Mouse (Mus musculus) CH12.LX (cell line): ENCODE data around the gene Cym. TPM values are rescaled to one million over a fixed set of nuclear protein-coding genes. Genes with fewer than 3 reads are reported as not detected.

Source experiments
- DNase-seq: peaks from one replicate; pipeline ENCODE4 v3.0.0-alpha.2; 2013; ENCODE audit errors: extremely low read depth
- H3K27ac ChIP-seq: 2 replicates; pipeline ENCODE4 v1.5.1; 2012; ENCODE audit warnings: low read depth, mild to moderate bottlenecking, control low read depth, moderate library complexity; ENCODE audit not compliant: insufficient read depth
- H3K27me3 ChIP-seq: replicated peaks from 2 replicates; pipeline ENCODE3; 2012; ENCODE audit warnings: inconsistent platforms
- H3K36me3 ChIP-seq, 2 experiments: replicated peaks in 1 of 2; 2 replicates each; pipeline versions ENCODE3 to v1.6.1; 2012; ENCODE audit warnings: inconsistent platforms in 1 of 2, low read length in 1 of 2, mild to moderate bottlenecking in 1 of 2, mixed read lengths in 1 of 2, moderate library complexity in 1 of 2; ENCODE audit not compliant: control insufficient read depth in 1 of 2, insufficient read depth in 1 of 2
- H3K4me1 ChIP-seq, 2 experiments: 2 replicates each; pipeline ENCODE4 v1.6.1; 2012; ENCODE audit warnings: inconsistent platforms in 1 of 2, moderate library complexity in 1 of 2; ENCODE audit not compliant: insufficient read depth in 2 of 2, control insufficient read depth in 1 of 2
- H3K4me2 ChIP-seq: 2 replicates; pipeline ENCODE4 v1.6.1; 2012; ENCODE audit warnings: low read depth, mild to moderate bottlenecking, control low read depth; ENCODE audit not compliant: poor library complexity, insufficient read depth, severe bottlenecking
- H3K4me3 ChIP-seq, 3 experiments: fragments of 150-350 bp in 1 of 3; sonication (generic) in 1 of 3; replicated peaks in 1 of 3; 2 replicates each; pipeline versions ENCODE3 to v1.5.1; 2011 to 2012; ENCODE audit warnings: low read depth in 2 of 3, low read length in 2 of 3, mild to moderate bottlenecking in 2 of 3, moderate library complexity in 2 of 3, control low read depth in 1 of 3, improper control_type of control experiment in 1 of 3, inconsistent platforms in 1 of 3, mixed read lengths in 1 of 3; ENCODE audit not compliant: poor library complexity in 1 of 3
- H3K79me2 ChIP-seq: replicated peaks from 2 replicates; pipeline ENCODE4 v1.6.1; 2012; ENCODE audit warnings: mild to moderate bottlenecking, moderate library complexity; ENCODE audit not compliant: control insufficient read depth, poor library complexity, insufficient read depth, severe bottlenecking; ENCODE audit errors: extremely low read depth
- H3K9ac ChIP-seq: 2 replicates; pipeline ENCODE4 v1.6.1; 2012; ENCODE audit warnings: low read depth, mild to moderate bottlenecking, control low read depth, moderate library complexity; ENCODE audit not compliant: insufficient read depth
- H3K9me3 ChIP-seq: replicated peaks from 2 replicates; pipeline ENCODE3; 2012; ENCODE audit warnings: low read length, inconsistent platforms, mixed read lengths
- BHLHE40 ChIP-seq: IDR thresholded peaks from 2 replicates; pipeline ENCODE4 v1.6.1; 2011; ENCODE audit warnings: mild to moderate bottlenecking, low read depth, low read length, improper control_type of control experiment
- CHD1 ChIP-seq: IDR thresholded peaks from 2 replicates; pipeline ENCODE4 v1.6.1; 2012; ENCODE audit warnings: low read depth, low read length, improper control_type of control experiment, inconsistent platforms
- CHD2 ChIP-seq: IDR thresholded peaks from 2 replicates; pipeline ENCODE4 v1.6.1; 2011; ENCODE audit warnings: low read length, improper control_type of control experiment
- CTCF ChIP-seq, 2 experiments: IDR thresholded peaks in 1 of 2; conservative IDR thresholded peaks in 1 of 2; 2 replicates each; pipeline ENCODE4 v1.5.1; 2011 to 2012; ENCODE audit warnings: low read depth in 2 of 2, low read length in 2 of 2, improper control_type of control experiment in 1 of 2, inconsistent platforms in 1 of 2, mild to moderate bottlenecking in 1 of 2, moderate library complexity in 1 of 2
- E2F4 ChIP-seq: IDR thresholded peaks from 2 replicates; pipeline ENCODE4 v1.6.1; 2011; ENCODE audit warnings: low read depth, low read length, improper control_type of control experiment; ENCODE audit not compliant: insufficient replicate concordance
- ELF1 ChIP-seq: IDR thresholded peaks from 2 replicates; pipeline ENCODE4 v1.6.1; 2014; ENCODE audit warnings: low read depth, mild to moderate bottlenecking, inconsistent platforms, low read length, improper control_type of control experiment
- EP300 ChIP-seq: IDR thresholded peaks from 2 replicates; pipeline ENCODE4 v1.6.1; 2011; ENCODE audit warnings: low read length, improper control_type of control experiment
- GABPA ChIP-seq: IDR thresholded peaks from 2 replicates; pipeline ENCODE4 v1.6.1; 2012; ENCODE audit warnings: low read depth, low read length, improper control_type of control experiment, inconsistent platforms; ENCODE audit not compliant: insufficient replicate concordance
- HCFC1 ChIP-seq: IDR thresholded peaks from 2 replicates; pipeline ENCODE4 v1.6.1; 2012; ENCODE audit warnings: low read depth, mild to moderate bottlenecking, inconsistent platforms, low read length, improper control_type of control experiment
- IRF4 ChIP-seq: IDR thresholded peaks from 2 replicates; pipeline ENCODE4 v1.6.1; 2014; ENCODE audit warnings: low read depth, mild to moderate bottlenecking, inconsistent platforms, low read length, improper control_type of control experiment
- JUN ChIP-seq: IDR thresholded peaks from 2 replicates; pipeline ENCODE4 v1.6.1; 2011; ENCODE audit warnings: low read depth, mild to moderate bottlenecking, low read length, improper control_type of control experiment, moderate library complexity; ENCODE audit not compliant: insufficient read depth
- JUND ChIP-seq: conservative IDR thresholded peaks from 2 replicates; pipeline ENCODE4 v1.6.1; 2011; ENCODE audit warnings: low read depth, low read length, improper control_type of control experiment
- KAT2A ChIP-seq: IDR thresholded peaks from 2 replicates; pipeline ENCODE4 v1.6.1; 2012; ENCODE audit warnings: low read length, improper control_type of control experiment, inconsistent platforms; ENCODE audit not compliant: insufficient replicate concordance
- MAFK ChIP-seq: IDR thresholded peaks from 2 replicates; pipeline ENCODE4 v1.6.1; 2011; ENCODE audit warnings: low read length, improper control_type of control experiment; ENCODE audit not compliant: insufficient replicate concordance
- MAZ ChIP-seq: IDR thresholded peaks from 2 replicates; pipeline ENCODE4 v1.6.1; 2012; ENCODE audit warnings: low read depth, mild to moderate bottlenecking, inconsistent platforms, low read length, improper control_type of control experiment, moderate library complexity
- MEF2A ChIP-seq: IDR thresholded peaks from 2 replicates; pipeline ENCODE4 v1.6.1; 2014; ENCODE audit warnings: low read depth, mild to moderate bottlenecking, inconsistent platforms, low read length, improper control_type of control experiment, borderline replicate concordance
- MXI1 ChIP-seq: IDR thresholded peaks from 2 replicates; pipeline ENCODE4 v1.6.1; 2011; ENCODE audit warnings: mild to moderate bottlenecking, low read depth, low read length, improper control_type of control experiment
- NELFE ChIP-seq: IDR thresholded peaks from 2 replicates; pipeline ENCODE4 v1.6.1; 2011; ENCODE audit warnings: low read depth, low read length, improper control_type of control experiment
- NRF1 ChIP-seq: IDR thresholded peaks from 2 replicates; pipeline ENCODE4 v1.6.1; 2014; ENCODE audit warnings: low read depth, mild to moderate bottlenecking, inconsistent platforms, low read length, improper control_type of control experiment, moderate library complexity
- PAX5 ChIP-seq: IDR thresholded peaks from 2 replicates; pipeline ENCODE4 v1.6.1; 2012; ENCODE audit warnings: low read length, inconsistent platforms, mixed read lengths
- POLR2AphosphoS2 ChIP-seq: IDR thresholded peaks from 2 replicates; pipeline ENCODE4 v1.6.1; 2011; ENCODE audit warnings: low read depth, low read length, improper control_type of control experiment
- RAD21 ChIP-seq: IDR thresholded peaks from 2 replicates; pipeline ENCODE4 v1.6.1; 2011; ENCODE audit warnings: low read depth, mild to moderate bottlenecking, low read length, improper control_type of control experiment, moderate library complexity
- RCOR1 ChIP-seq: conservative IDR thresholded peaks from 2 replicates; pipeline ENCODE4 v1.6.1; 2012; ENCODE audit warnings: low read depth, mild to moderate bottlenecking, inconsistent platforms, low read length, improper control_type of control experiment
- SIN3A ChIP-seq: IDR thresholded peaks from 2 replicates; pipeline ENCODE4 v1.6.1; 2012; ENCODE audit warnings: low read length, improper control_type of control experiment, inconsistent platforms
- SMC3 ChIP-seq: IDR thresholded peaks from 2 replicates; pipeline ENCODE4 v1.6.1; 2011; ENCODE audit warnings: low read depth, low read length, improper control_type of control experiment
- TBP ChIP-seq: conservative IDR thresholded peaks from 2 replicates; pipeline ENCODE4 v1.6.1; 2011; ENCODE audit warnings: low read depth, low read length, improper control_type of control experiment
- UBTF ChIP-seq: IDR thresholded peaks from 2 replicates; pipeline ENCODE4 v1.6.1; 2012; ENCODE audit warnings: low read depth, mild to moderate bottlenecking, inconsistent platforms, low read length, improper control_type of control experiment, moderate library complexity
- USF1 ChIP-seq: IDR thresholded peaks from 2 replicates; pipeline ENCODE4 v1.6.1; 2014; ENCODE audit warnings: low read depth, mild to moderate bottlenecking, inconsistent platforms, low read length, improper control_type of control experiment
- ZKSCAN1 ChIP-seq: IDR thresholded peaks from 2 replicates; pipeline ENCODE4 v1.6.1; 2012; ENCODE audit warnings: low read depth, inconsistent platforms, low read length, improper control_type of control experiment, borderline replicate concordance
- ZMIZ1 ChIP-seq: IDR thresholded peaks from 2 replicates; pipeline ENCODE4 v1.6.1; 2012; ENCODE audit warnings: low read depth, mild to moderate bottlenecking, inconsistent platforms, low read length, improper control_type of control experiment
- ZNF384 ChIP-seq: IDR thresholded peaks from 2 replicates; pipeline ENCODE4 v1.6.1; 2012; ENCODE audit warnings: low read depth, low read length, improper control_type of control experiment, inconsistent platforms
- dilution Hi-C: fragments of 300-500 bp; cut with MboI; formaldehyde crosslinking; loops from 2 replicates; pipeline ENCODE4 v1.14.3; 2020; ENCODE audit warnings: low sequenced_read_pairs; ENCODE audit not compliant: extremely low pct_unique_long_range_greater_than_20kb, extremely low pct_ligation_motif_present
- in situ Hi-C: fragments of 300-500 bp; cut with MboI; formaldehyde crosslinking; loops from 3 replicates; pipeline ENCODE4 v1.14.3; 2019; ENCODE audit warnings: low sequenced_read_pairs, low pct_ligation_motif_present, low pct_unique_long_range_greater_than_20kb, mixed read lengths
- polyA plus RNA-seq: library from polyadenylated mRNA; unstranded; fragments of >175 nt; gene quantifications from 2 replicates; pipeline ENCODE4 v1.2.1, GENCODE M21; 2012; ENCODE audit warnings: low read depth; ENCODE audit not compliant: insufficient read length
- total RNA-seq, 2 experiments: library from RNA; depleted of rRNA; stranded (reverse); fragments of 300-350 nt in 1 of 2; fragments of >200 nt in 1 of 2; gene quantifications; 2 replicates each; pipeline ENCODE4 v1.2.3; 2012 to 2014

Cym gene
- total and polyA plus RNA-seq, 3 experiments: not detected

DNA sequence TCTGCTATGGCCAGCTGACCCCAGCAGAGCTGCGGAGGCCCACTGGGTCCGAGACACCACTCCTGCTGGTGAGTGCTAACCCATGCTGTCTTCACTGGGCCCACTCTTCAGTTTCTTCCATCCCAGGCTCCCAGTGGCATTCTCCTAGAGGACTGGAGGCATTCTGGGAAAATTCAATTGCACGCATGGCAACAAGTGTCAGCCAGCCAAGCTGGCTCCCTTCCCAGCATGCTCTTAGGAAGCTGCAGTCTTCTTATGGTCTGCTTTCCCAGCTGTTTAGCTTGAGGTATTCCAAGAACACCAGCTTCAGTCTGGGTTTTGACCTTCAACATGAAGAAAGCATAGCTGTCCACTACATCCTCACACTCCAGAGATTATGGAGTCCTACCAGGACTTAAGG lies 38.4 kb downstream of the Cym start:
- Histone ChIP-seq H3K4me1 (no peaks in the 10 kb centered on the region), H3K36me3 (no peaks in the 10 kb centered on the region), H3K79me2 (no peaks in the 10 kb centered on the region), H3K4me2 (no peak overlapping the region), H3K9me3 (no peaks in the 10 kb centered on the region), H3K9ac (no peak overlapping the region), H3K4me3 (no peak overlapping the region), H3K27ac (no peak overlapping the region), H3K27me3 (peaks cover 19% of the 10 kb centered on the region)
- dilution Hi-C loops: no loop called here
- in situ Hi-C loops: loop anchor here (10.0 kb wide), 2 partner anchors 88 to 248 kb away; no protein-coding TSS in a partner anchor
- DNase-seq: no peak
- no peak for TF ChIP-seq BHLHE40
- no peak for TF ChIP-seq JUND
- no peak for TF ChIP-seq SMC3
- no peak for TF ChIP-seq RAD21
- no peak for TF ChIP-seq MAFK
- no peak for TF ChIP-seq PAX5
- no peak for TF ChIP-seq IRF4
- TF ChIP-seq RCOR1: no peak
- TF ChIP-seq CHD2: no peak
- no peak for TF ChIP-seq MEF2A
- TF ChIP-seq NRF1: no peak
- TF ChIP-seq MAZ: no peak
- TF ChIP-seq KAT2A: no peak
- no peak for TF ChIP-seq ELF1
- no peak for TF ChIP-seq EP300
- no peak for TF ChIP-seq SIN3A
- TF ChIP-seq POLR2AphosphoS2: no peak

DNA sequence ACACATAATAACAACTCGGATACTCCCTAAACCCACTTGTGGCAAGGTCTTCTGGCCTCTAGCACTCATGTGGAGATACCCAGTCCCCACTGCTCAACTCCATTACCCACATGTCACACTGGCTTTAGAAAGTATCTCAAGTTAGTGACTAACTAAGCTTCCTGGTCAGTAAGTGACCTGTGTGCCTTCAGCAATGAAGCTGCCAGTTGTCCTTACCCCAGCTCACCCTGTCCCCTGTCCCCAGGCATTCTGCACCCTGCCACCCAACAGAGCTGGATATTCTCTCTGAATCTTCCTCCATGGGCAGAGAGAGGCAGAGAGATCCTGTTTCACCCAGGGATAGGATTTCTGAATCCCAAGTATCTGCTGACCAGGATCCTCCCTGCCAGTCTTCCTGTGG lies 38.8 kb downstream of the Cym start, which contains the start of gene Kcna10:
TSS of gene Kcna10 (plus strand) at position 301 of the 400 bp plus-strand sequence.
- Histone ChIP-seq H3K9me3 (no peaks in the 10 kb centered on the region), H3K79me2 (no peaks in the 10 kb centered on the region), H3K4me2 (no peak within 1 kb of the TSS), H3K36me3 (no peaks in the 10 kb centered on the region), H3K4me3 (no peak within 1 kb of the TSS), H3K9ac (no peak within 1 kb of the TSS), H3K4me1 (no peaks in the 10 kb centered on the region), H3K27ac (no peak within 1 kb of the TSS), H3K27me3 (peaks cover 19% of the 10 kb centered on the region)
- dilution Hi-C loops (no loop called here), in situ Hi-C loops (loop anchor here (10.0 kb wide), 2 partner anchors 88 to 248 kb away; no protein-coding TSS in a partner anchor)
- no peak for DNase-seq
- no peak for TF ChIP-seq TBP
- TF ChIP-seq CHD1: no peak
- no peak for TF ChIP-seq ZNF384
- no peak for TF ChIP-seq UBTF
- no peak for TF ChIP-seq SMC3
- TF ChIP-seq USF1: no peak
- no peak for TF ChIP-seq MAFK
- TF ChIP-seq NELFE: no peak
- TF ChIP-seq POLR2AphosphoS2: no peak
- no peak for TF ChIP-seq E2F4
- TF ChIP-seq HCFC1: no peak
- no peak for TF ChIP-seq MEF2A
- no peak for TF ChIP-seq IRF4
- TF ChIP-seq ZKSCAN1: no peak
- TF ChIP-seq CTCF (conservative IDR thresholded peaks at IDR 0.05 in 1 of 2, IDR thresholded peaks at IDR 0.05 in 1 of 2; ENCODE audit: low read depth in 2 of 2, low read length in 2 of 2): no peak
- no peak for TF ChIP-seq GABPA
- no peak for TF ChIP-seq BHLHE40
- TF ChIP-seq ZMIZ1: no peak
- no peak for TF ChIP-seq JUN
- TF ChIP-seq MXI1: no peak
- TF ChIP-seq, all 38 proteins: peak for 0
